Mouse (Mus musculus) kidney, embryonic 15.5 days (tissue): Measurements from ENCODE around the gene Nmur2. TPM values are rescaled to one million over a fixed set of nuclear protein-coding genes. Genes with fewer than 3 reads are reported as not detected.

Source experiments
- ATAC-seq: fragments of 200-750 bp; cut with Nextera tagmentation; replicated peaks from 2 replicates; pipeline ENCODE4 v1.8.0; 2017; ENCODE audit warnings: moderate TSS enrichment; ENCODE audit not compliant: low FRiP score
- H3K27ac ChIP-seq: fragments of 300-500 bp; sonication (generic); 2 replicates; pipeline ENCODE4 v1.5.1; 2015; ENCODE audit warnings: mild to moderate bottlenecking, inconsistent platforms
- H3K27me3 ChIP-seq: fragments of 300-500 bp; sonication (generic); 2 replicates; pipeline ENCODE4 v1.6.1; 2015; ENCODE audit warnings: inconsistent platforms
- H3K36me3 ChIP-seq: fragments of 300-500 bp; sonication (generic); 2 replicates; pipeline ENCODE4 v1.6.1; 2015; ENCODE audit warnings: inconsistent platforms
- H3K4me1 ChIP-seq: fragments of 300-500 bp; sonication (generic); 2 replicates; pipeline ENCODE4 v1.6.1; 2015; ENCODE audit warnings: inconsistent platforms
- H3K4me2 ChIP-seq: fragments of 300-500 bp; sonication (generic); 2 replicates; pipeline ENCODE4 v1.6.1; 2015; ENCODE audit warnings: moderate library complexity, mild to moderate bottlenecking, inconsistent platforms
- H3K4me3 ChIP-seq: fragments of 300-500 bp; sonication (generic); replicated peaks from 2 replicates; pipeline ENCODE4 v1.5.1; 2015; ENCODE audit warnings: mild to moderate bottlenecking, inconsistent platforms
- H3K9ac ChIP-seq: fragments of 300-500 bp; sonication (generic); 2 replicates; pipeline ENCODE4 v1.6.1; 2015; ENCODE audit warnings: mild to moderate bottlenecking, inconsistent platforms
- H3K9me3 ChIP-seq: fragments of 300-500 bp; sonication (generic); replicated peaks from 2 replicates; pipeline ENCODE4 v1.6.1; 2016; ENCODE audit warnings: inconsistent platforms
- WGBS: fragments of 180-500 bp; shearing (Covaris S2); methylation state at CpG from one replicate; pipeline ENCODE4 v1.1.7; 2015; ENCODE audit warnings: mixed read lengths; 5-methylcytosine and 5-hydroxymethylcytosine counted together
- polyA plus RNA-seq: library from polyadenylated mRNA; unstranded; fragments of >200 nt; fragmentation: Nextera tagmentation; extraction: Ambion mirVana; gene quantifications from 2 replicates; pipeline ENCODE4 v1.2.1, GENCODE M21; 2015

Nmur2 gene
- 0.08 TPM in 1 of 2 replicates, not detected in the other for polyA plus RNA-seq

DNA sequence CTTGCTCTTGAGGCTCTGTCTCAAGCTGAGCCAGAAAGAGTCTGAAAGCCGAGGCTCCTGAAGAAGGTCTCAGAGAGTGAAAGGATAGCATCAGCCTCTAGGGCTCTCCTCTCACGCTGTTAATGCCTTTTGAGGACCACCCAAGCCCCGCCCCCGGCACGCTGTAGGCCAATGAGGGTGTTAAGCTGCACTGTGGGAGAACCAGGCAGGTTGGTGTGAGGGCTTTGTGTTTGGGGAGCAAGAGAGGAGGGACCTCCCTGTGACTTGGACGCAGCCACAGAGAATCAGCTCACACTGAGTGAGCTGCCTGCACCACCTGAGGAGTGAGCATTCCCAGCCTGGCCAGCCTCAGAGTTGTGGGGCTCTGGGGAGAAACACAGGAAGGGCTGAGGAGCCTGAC, at the start of gene Nmur2:
Gene Nmur2, minus strand, starts transcription at position 94 of the 400 bp plus-strand sequence.
- Histone ChIP-seq H3K4me2 (0 out of 2 replicates have a peak within 1 kb of the TSS, but pooled peaks have one; percentile 4), H3K27me3 (no peaks in the 10 kb centered on the region), H3K4me1 (no peaks in the 10 kb centered on the region), H3K4me3 (no peak within 1 kb of the TSS), H3K9me3 (no peaks in the 10 kb centered on the region), H3K9ac (no peak within 1 kb of the TSS), H3K36me3 (no peaks in the 10 kb centered on the region), H3K27ac (no peak within 1 kb of the TSS)
- 6% methylated on average over 6 of the region's 6 CpGs for WGBS
- ATAC-seq = peak; percentile 80

DNA sequence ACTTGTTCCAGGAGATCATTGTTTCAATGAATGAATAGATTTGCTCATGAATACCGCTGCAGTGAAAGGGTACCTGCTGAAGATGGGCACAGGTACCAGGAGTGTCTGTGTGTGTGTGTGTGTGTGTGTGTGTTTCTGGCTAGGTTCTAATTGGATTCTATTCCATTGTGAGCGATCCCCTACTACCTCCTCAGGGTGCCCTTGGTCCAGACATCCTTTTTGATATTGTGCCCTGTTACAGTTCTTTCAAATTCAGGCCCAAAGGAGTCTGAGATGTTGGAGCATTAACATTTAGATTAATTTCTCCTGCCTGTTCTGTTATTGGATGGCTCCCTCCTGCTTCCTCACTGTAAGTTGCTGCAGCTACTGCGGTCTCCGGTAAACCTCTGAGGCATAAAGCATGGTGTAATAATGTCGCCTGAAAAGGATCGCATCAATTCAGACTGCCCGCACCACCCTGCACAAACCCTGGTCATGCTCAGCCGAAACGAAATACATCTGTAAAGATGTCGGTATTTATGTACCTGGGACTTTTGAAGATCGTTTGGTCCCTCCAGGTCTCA, 48.4 kb upstream of the Nmur2 start:
- no peaks in the 10 kb centered on the region for H3K27me3 ChIP-seq
- H3K27ac ChIP-seq = no peak overlapping the region
- ATAC-seq = no peak
- no peaks in the 10 kb centered on the region for H3K9me3 ChIP-seq
- H3K4me1 ChIP-seq = no peaks in the 10 kb centered on the region
- H3K4me3 ChIP-seq = no peak overlapping the region
- H3K4me2 ChIP-seq = no peak overlapping the region
- 84% methylated on average over 11 of the region's 11 CpGs for WGBS
- no peaks in the 10 kb centered on the region for H3K36me3 ChIP-seq
- no peak overlapping the region for H3K9ac ChIP-seq

DNA sequence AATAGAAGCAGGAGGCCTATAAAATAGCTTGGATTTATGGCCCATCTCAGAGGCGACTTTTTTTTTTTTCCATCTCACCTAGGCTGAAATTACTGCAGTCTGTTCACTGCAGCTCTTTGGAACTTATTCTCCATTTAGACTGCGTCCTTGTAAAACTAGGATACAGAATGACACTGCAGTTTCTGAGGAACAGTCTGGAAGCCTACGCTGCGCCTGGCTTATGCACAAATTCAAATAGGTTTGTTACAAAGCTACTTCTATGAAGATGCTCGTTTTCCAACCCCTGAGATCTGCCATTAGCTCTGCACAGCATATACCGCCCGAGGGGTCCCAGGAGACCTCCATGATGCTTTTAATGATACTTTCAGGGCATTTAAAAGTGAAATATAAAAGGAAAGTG, 31.3 kb upstream of the Nmur2 start:
- H3K4me2 ChIP-seq = no peak overlapping the region
- no peaks in the 10 kb centered on the region for H3K4me1 ChIP-seq
- no peaks in the 10 kb centered on the region for H3K36me3 ChIP-seq
- ATAC-seq = no peak
- no peak overlapping the region for H3K27ac ChIP-seq
- no peaks in the 10 kb centered on the region for H3K9me3 ChIP-seq
- H3K4me3 ChIP-seq = no peak overlapping the region
- no peaks in the 10 kb centered on the region for H3K27me3 ChIP-seq
- 76% methylated on average over 7 of the region's 7 CpGs for WGBS
- H3K9ac ChIP-seq = no peak overlapping the region

DNA sequence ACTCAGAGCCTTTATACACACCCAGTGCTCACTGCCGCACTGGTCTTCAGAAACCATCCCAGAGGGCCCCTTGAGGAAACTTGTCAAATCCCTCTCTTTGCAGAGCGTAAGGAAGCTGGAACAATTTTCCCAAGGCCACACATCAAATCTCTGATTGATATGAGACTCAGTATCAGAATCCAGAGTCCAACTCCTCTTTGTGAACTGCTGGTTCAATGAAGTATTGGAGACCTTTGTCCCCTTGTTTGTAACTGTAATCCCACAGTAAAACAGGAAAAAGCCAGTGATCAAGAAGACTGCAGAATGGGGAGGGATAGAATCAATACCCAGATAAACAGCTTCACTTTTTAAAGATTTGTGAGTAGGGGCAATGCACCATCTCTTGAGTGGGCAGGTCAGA, 28.8 kb upstream of the Nmur2 start:
- ATAC-seq = no peak
- WGBS = 89% methylated on average over 2 of the region's 2 CpGs

DNA sequence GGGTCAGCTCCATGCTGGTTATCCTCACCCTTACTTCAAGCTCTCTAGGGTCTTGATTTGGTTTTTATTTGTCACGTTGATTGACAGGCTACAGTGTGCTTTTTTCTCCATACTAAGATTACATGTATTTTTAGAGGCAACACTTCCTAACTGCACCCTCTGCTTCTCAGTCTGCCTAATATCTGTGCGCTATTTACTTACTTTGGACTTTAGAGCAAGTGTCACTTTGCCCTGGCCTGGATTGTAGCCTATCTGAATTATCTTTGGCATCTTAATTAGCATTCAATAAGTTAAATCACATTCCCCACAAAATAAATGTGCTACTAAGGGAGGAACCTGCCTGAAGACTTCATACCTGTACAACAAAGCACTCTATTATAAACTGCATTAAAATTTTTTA, 24.3 kb upstream of the Nmur2 start:
- H3K4me2 ChIP-seq = no peak overlapping the region
- H3K27me3 ChIP-seq = no peaks in the 10 kb centered on the region
- H3K36me3 ChIP-seq = no peaks in the 10 kb centered on the region
- 86% methylated on average over 2 of the region's 2 CpGs for WGBS
- H3K4me3 ChIP-seq = no peak overlapping the region
- no peak for ATAC-seq
- H3K9ac ChIP-seq = no peak overlapping the region
- H3K9me3 ChIP-seq = no peaks in the 10 kb centered on the region
- H3K27ac ChIP-seq = no peak overlapping the region
- no peaks in the 10 kb centered on the region; the same call in 1 of the 2 replicates for H3K4me1 ChIP-seq

More for the DNA sequence above, 28.8 kb upstream of the Nmur2 start:
- no peak overlapping the region for H3K27ac ChIP-seq
- no peak overlapping the region for H3K9ac ChIP-seq
- no peaks in the 10 kb centered on the region for H3K36me3 ChIP-seq
- H3K4me2 ChIP-seq = no peak overlapping the region
- H3K27me3 ChIP-seq = no peaks in the 10 kb centered on the region
- H3K4me1 ChIP-seq = no peaks in the 10 kb centered on the region; the same call in 1 of the 2 replicates
- H3K4me3 ChIP-seq = no peak overlapping the region
- no peaks in the 10 kb centered on the region for H3K9me3 ChIP-seq

DNA sequence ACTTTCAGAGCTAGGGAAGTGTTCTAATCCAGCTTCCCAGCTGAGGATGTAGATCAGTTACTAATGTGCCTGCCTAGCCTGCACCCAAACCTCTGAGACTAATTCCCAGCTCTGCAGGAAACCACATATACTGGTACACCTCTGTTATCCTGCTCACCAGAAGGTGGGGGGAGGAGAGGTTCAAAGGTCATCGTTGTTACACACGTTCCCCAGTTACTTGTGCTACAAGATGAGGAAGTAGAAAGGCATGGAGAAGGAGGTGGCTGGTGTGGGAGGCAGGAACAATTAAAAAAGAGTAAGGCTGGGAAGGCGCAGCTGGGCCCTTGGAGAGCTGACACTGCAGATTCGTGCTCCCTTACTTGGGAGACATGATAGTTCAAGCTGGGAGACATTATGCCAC, 23.8 kb upstream of the Nmur2 start:
- no peak for ATAC-seq
- H3K4me3 ChIP-seq = no peak overlapping the region
- no peaks in the 10 kb centered on the region for H3K27me3 ChIP-seq
- no peaks in the 10 kb centered on the region; the same call in 1 of the 2 replicates for H3K4me1 ChIP-seq
- H3K9ac ChIP-seq = no peak overlapping the region
- no peak overlapping the region for H3K4me2 ChIP-seq
- no peaks in the 10 kb centered on the region for H3K36me3 ChIP-seq
- no peaks in the 10 kb centered on the region for H3K9me3 ChIP-seq
- no peak overlapping the region for H3K27ac ChIP-seq
- WGBS = 38% methylated on average over 4 of the region's 4 CpGs

- H3K27me3 ChIP-seq = no peaks in the 10 kb centered on the region
- H3K4me1 ChIP-seq = no peaks in the 10 kb centered on the region
- ATAC-seq = no peak
- H3K36me3 ChIP-seq = no peaks in the 10 kb centered on the region
- no peak overlapping the region for H3K27ac ChIP-seq
- no peak overlapping the region for H3K4me2 ChIP-seq
- no peak overlapping the region for H3K4me3 ChIP-seq
- no peaks in the 10 kb centered on the region for H3K9me3 ChIP-seq
- no peak overlapping the region for H3K9ac ChIP-seq
- 50% methylated on average over 3 of the region's 3 CpGs for WGBS
Observed at GRCm38 (mm10) chr11:56059236-56059635, 18.4 kb upstream of the Nmur2 start.

DNA sequence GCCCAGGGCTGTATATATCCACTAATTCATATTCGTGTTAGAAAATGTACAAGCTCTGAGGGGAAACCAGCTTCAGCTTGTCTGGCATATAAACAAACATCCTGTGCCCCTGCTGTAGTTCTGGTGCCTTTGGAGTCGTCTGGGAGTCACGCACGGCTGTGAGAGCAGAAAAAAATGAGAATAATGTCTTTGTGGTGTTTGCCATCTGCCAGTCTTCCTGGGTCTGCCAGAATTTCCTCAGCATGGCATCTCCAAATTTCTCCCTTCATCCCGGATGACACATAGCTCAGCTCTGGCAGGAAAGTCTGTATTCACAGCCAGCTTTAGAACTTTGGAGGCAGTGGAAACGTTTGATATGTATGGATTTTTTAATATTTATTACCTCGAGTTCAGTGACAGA, 13.6 kb upstream of the Nmur2 start:
- Histone ChIP-seq H3K4me1 (no peaks in the 10 kb centered on the region), H3K27ac (no peak overlapping the region), H3K27me3 (no peaks in the 10 kb centered on the region), H3K9me3 (no peaks in the 10 kb centered on the region), H3K4me3 (no peak overlapping the region), H3K36me3 (no peaks in the 10 kb centered on the region), H3K9ac (no peak overlapping the region), H3K4me2 (no peak overlapping the region)
- WGBS = 70% methylated on average over 7 of the region's 7 CpGs
- ATAC-seq = no peak

- H3K36me3 ChIP-seq = no peaks in the 10 kb centered on the region
- no peaks in the 10 kb centered on the region for H3K27me3 ChIP-seq
- no peaks in the 10 kb centered on the region for H3K9me3 ChIP-seq
- H3K4me2 ChIP-seq = no peak overlapping the region
- H3K4me3 ChIP-seq = no peak overlapping the region
- H3K27ac ChIP-seq = no peak overlapping the region
- no peaks in the 10 kb centered on the region for H3K4me1 ChIP-seq
- WGBS = 83% methylated on average over 10 of the region's 10 CpGs
- ATAC-seq = no peak
- no peak overlapping the region for H3K9ac ChIP-seq
Observed at GRCm38 (mm10) chr11:56026854-56027253, 14.0 kb downstream of the Nmur2 start.

- Histone ChIP-seq H3K4me1 (no peaks in the 10 kb centered on the region), H3K36me3 (no peaks in the 10 kb centered on the region), H3K4me3 (no peak overlapping the region), H3K9me3 (no peaks in the 10 kb centered on the region), H3K27ac (no peak overlapping the region), H3K9ac (no peak overlapping the region), H3K27me3 (no peaks in the 10 kb centered on the region), H3K4me2 (no peak overlapping the region)
- ATAC-seq = no peak
- 81% methylated on average over 10 of the region's 10 CpGs for WGBS
Observed at GRCm38 (mm10) chr11:56025746-56026570, 14.9 kb downstream of the Nmur2 start.

DNA sequence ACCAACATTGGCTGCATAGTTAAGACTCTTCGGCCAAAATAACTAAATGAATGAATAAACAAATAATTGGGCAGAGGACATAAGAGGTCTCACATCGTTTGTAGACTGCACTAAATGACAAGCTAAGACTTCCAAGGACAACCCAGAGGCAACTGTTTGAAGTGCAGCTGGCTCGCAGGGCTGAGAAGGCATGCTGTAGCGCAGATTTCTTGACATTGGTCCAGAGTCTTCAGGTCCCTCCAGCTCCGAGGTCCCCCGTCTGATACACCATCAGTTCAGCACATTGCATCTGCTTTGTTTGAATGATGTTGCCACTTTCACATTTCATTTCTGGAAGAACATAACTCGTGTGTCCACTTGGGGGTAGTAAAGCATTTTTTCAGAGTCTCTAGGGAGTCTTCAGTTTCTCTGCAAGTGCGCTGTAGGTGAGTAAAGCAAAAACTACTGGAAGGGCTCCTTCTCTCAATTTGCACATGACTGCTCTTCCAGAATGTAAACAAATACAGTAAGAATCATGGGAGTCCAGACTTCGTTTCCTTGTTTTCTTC, 27.2 kb downstream of the Nmur2 start:
- no peak for ATAC-seq
- Histone ChIP-seq H3K4me2 (no peak overlapping the region), H3K9me3 (no peaks in the 10 kb centered on the region), H3K4me1 (no peaks in the 10 kb centered on the region), H3K27me3 (no peaks in the 10 kb centered on the region), H3K27ac (no peak overlapping the region), H3K4me3 (no peak overlapping the region), H3K9ac (no peak overlapping the region), H3K36me3 (no peaks in the 10 kb centered on the region)
- 45% methylated on average over 9 of the region's 9 CpGs for WGBS

- Histone ChIP-seq H3K4me2 (no peak overlapping the region), H3K4me1 (no peaks in the 10 kb centered on the region), H3K4me3 (no peak overlapping the region), H3K27ac (no peak overlapping the region), H3K9ac (no peak overlapping the region), H3K36me3 (no peaks in the 10 kb centered on the region), H3K27me3 (no peaks in the 10 kb centered on the region), H3K9me3 (no peaks in the 10 kb centered on the region)
- WGBS = 80% methylated on average over 2 of the region's 2 CpGs
- ATAC-seq = no peak
Observed at GRCm38 (mm10) chr11:56012396-56012795, 28.4 kb downstream of the Nmur2 start.
